Mouse (Mus musculus) lung, embryonic 14.5 days (tissue): ENCODE results near the gene Alpk3. TPM values are rescaled to one million over a fixed set of nuclear protein-coding genes. Genes with fewer than 3 reads are reported as not detected.
A peak's percentile ranks its signal among the peaks of the same experiment; 100 is the strongest.

ENCODE experiments used
- ATAC-seq: fragments of 200-750 bp; cut with Nextera tagmentation; 2 replicates; pipeline ENCODE4 v1.8.0; 2017; ENCODE audit warnings: mild to moderate bottlenecking, moderate TSS enrichment, moderate library complexity; ENCODE audit not compliant: insufficient read depth
- DNase-seq: peaks from one replicate; pipeline ENCODE4 v3.0.0-alpha.2; 2015
- H3K27ac ChIP-seq: fragments of 300-500 bp; sonication (generic); 2 replicates; pipeline ENCODE4 v1.5.1; 2014; ENCODE audit warnings: low read depth, mild to moderate bottlenecking, moderate library complexity
- H3K27me3 ChIP-seq: fragments of 300-500 bp; sonication (generic); 2 replicates; pipeline ENCODE4 v1.6.1; 2014; ENCODE audit warnings: low read length, control low read depth; ENCODE audit not compliant: insufficient read depth
- H3K36me3 ChIP-seq: fragments of 300-500 bp; sonication (generic); 2 replicates; pipeline ENCODE4 v1.6.1; 2014; ENCODE audit warnings: control low read depth; ENCODE audit not compliant: insufficient read depth
- H3K4me1 ChIP-seq: fragments of 300-500 bp; sonication (generic); 2 replicates; pipeline ENCODE4 v1.6.1; 2014; ENCODE audit warnings: antibody characterized with exemption, control low read depth; ENCODE audit not compliant: insufficient read depth
- H3K4me2 ChIP-seq: fragments of 300-500 bp; sonication (generic); 2 replicates; pipeline ENCODE4 v1.6.1; 2014; ENCODE audit warnings: mild to moderate bottlenecking
- H3K4me3 ChIP-seq: fragments of 300-500 bp; sonication (generic); 2 replicates; pipeline ENCODE4 v1.5.1; 2014; ENCODE audit warnings: low read depth, low read length
- H3K9ac ChIP-seq: fragments of 300-500 bp; sonication (generic); 2 replicates; pipeline ENCODE4 v1.6.1; 2014
- H3K9me3 ChIP-seq: fragments of 300-500 bp; sonication (generic); 2 replicates; pipeline ENCODE4 v1.6.1; 2016; ENCODE audit warnings: low read depth, low read length, control low read depth
- CTCF ChIP-seq: IDR thresholded peaks from 2 replicates; pipeline ENCODE4 v1.5.1; 2016; ENCODE audit warnings: antibody characterized with exemption, low read depth
- WGBS: fragments of 180-500 bp; shearing (Covaris S2); extraction: QIAGEN DNeasy Blood & Tissue Kit; methylation state at CpG from one replicate; pipeline ENCODE4 v1.1.7; 2014; 5-methylcytosine and 5-hydroxymethylcytosine counted together
- polyA plus RNA-seq: library from polyadenylated mRNA; unstranded; fragments of >200 nt; fragmentation: Nextera tagmentation; extraction: Ambion mirVana; gene quantifications from 2 replicates; pipeline ENCODE4 v1.2.1, GENCODE M21; 2014

The Alpk3 gene
- polyA plus RNA-seq, 1 experiment from 2014 or later, result 0.63 TPM

DNA sequence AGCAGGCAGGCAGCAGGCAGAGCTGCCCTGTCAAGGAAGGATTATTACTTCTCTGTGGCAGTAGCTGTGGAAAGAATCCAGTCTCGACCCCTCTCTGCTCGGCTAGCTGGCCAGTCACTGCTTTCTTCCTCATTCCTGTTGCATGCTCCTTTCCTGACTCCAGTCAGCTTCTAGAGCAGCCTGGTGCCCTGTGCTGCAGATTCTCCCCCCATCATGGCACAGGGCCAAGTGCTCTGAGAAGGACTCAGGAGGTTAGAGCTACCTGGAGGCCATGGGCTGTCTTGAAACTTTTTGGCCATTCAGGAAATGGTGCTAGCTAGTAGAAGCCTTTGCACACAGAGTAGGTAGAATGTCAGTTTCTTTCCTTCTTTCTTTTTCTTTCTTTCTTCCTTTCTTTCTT, 17.7 kb upstream of the Alpk3 start:
- H3K9ac ChIP-seq, result no peak overlapping the region
- TF ChIP-seq CTCF, result no peak
- no peak overlapping the region for H3K4me3 ChIP-seq
- H3K36me3 ChIP-seq, result peaks cover 92% of the 10 kb centered on the region
- ATAC-seq (no peak), DNase-seq (peak; percentile 24)
- no peak overlapping the region for H3K4me2 ChIP-seq
- no peaks in the 10 kb centered on the region for H3K4me1 ChIP-seq
- H3K9me3 ChIP-seq, result no peaks in the 10 kb centered on the region
- 75% methylated on average over 2 of the region's 2 CpGs for WGBS
- no peaks in the 10 kb centered on the region for H3K27me3 ChIP-seq
- no peak overlapping the region for H3K27ac ChIP-seq

DNA sequence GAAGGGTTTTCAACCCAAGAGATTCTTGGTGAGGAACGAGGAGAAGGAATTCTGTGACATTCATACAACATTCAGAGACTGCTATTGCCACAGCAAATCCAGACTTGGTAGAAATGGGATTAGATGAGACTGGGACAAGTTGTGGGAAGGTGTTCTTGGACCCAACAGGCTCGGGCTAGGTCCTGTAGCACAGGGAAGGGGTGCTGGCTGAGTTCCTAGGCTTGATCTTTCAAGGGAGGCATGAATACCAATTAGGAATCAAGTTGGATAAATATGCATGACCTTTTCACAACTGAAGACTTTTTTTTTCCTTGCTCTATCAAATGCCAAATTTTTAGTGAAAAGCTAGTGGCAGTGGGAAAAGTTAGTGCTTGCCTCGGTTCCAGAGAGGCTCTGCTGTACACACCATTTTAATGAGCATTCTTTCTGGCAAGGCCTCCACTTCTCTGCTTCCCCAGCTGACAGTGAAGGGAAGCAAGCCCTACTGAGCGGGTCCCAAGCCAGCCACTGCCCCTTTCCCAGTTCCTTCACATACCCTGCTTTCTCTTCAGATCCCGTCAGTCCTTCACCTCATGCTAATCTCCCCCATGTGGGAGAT, 14.3 kb upstream of the Alpk3 start:
- no peaks in the 10 kb centered on the region for H3K27me3 ChIP-seq
- 81% methylated on average over 5 of the region's 5 CpGs for WGBS
- no peaks in the 10 kb centered on the region for H3K9me3 ChIP-seq
- H3K27ac ChIP-seq, result no peak overlapping the region
- no peak overlapping the region for H3K4me2 ChIP-seq
- no peak for TF ChIP-seq CTCF
- H3K4me1 ChIP-seq, result no peaks in the 10 kb centered on the region
- DNase-seq (no peak), ATAC-seq (no peak)
- H3K36me3 ChIP-seq, result peaks cover 63% of the 10 kb centered on the region
- H3K4me3 ChIP-seq, result no peak overlapping the region
- H3K9ac ChIP-seq, result no peak overlapping the region

DNA sequence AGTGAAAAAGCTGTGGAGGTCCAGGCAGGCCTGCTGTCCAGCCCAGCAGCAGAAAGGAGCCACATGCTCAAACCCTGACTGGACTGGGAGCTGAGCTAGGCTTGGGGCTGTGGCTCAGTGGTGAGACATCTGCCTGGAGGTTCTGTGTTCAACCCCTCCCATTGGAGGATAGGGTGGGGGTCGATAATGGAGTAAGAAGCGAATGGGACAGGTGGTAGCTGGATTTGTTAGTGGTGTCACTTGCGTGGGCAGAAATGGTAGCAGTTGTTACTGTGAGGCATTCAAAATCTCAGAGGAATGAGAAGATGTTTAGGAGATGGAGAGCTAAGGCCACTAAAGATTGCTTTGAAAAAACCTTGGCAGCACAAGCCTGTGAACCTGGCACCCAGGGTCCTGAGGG, 9.6 kb upstream of the Alpk3 start:
- H3K27ac ChIP-seq, result no peak overlapping the region
- H3K36me3 ChIP-seq, result peaks cover 16% of the 10 kb centered on the region
- no peaks in the 10 kb centered on the region for H3K27me3 ChIP-seq
- H3K9me3 ChIP-seq, result no peaks in the 10 kb centered on the region
- no peak for TF ChIP-seq CTCF
- WGBS, result 81% methylated on average over 3 of the region's 3 CpGs
- no peak overlapping the region for H3K4me3 ChIP-seq
- H3K4me2 ChIP-seq, result no peak overlapping the region
- H3K4me1 ChIP-seq, result no peaks in the 10 kb centered on the region
- DNase-seq (no peak), ATAC-seq (no peak)
- no peak overlapping the region for H3K9ac ChIP-seq

DNA sequence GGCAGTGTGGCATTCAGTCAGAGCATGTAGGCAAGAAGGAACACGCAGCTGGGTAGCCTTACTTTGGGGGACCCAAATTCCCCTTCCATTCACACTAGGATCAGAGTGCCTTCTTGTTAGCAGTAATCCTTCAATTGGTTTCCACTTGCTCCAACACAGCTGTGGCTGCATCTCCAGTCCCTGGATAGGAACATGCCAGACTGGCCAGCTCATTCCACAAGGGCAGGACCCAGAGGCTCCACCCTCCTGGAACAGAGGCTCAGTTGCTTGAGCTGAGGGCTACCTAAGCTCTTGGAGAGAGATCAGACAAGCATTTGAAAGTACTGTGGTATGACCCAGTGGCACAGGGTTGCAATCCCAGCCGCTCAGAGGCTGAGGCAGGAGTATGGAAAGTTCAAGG, 8.9 kb upstream of the Alpk3 start:
- Histone ChIP-seq H3K4me1 (no peaks in the 10 kb centered on the region), H3K27ac (no peak overlapping the region), H3K9me3 (no peaks in the 10 kb centered on the region), H3K4me2 (no peak overlapping the region), H3K27me3 (no peaks in the 10 kb centered on the region), H3K9ac (no peak overlapping the region), H3K4me3 (no peak overlapping the region), H3K36me3 (peaks cover 9% of the 10 kb centered on the region)
- DNase-seq, result peak; percentile 5
- 81% methylated on average over 2 of the region's 2 CpGs for WGBS
- TF ChIP-seq CTCF, result no peak
- no peak for ATAC-seq

DNA sequence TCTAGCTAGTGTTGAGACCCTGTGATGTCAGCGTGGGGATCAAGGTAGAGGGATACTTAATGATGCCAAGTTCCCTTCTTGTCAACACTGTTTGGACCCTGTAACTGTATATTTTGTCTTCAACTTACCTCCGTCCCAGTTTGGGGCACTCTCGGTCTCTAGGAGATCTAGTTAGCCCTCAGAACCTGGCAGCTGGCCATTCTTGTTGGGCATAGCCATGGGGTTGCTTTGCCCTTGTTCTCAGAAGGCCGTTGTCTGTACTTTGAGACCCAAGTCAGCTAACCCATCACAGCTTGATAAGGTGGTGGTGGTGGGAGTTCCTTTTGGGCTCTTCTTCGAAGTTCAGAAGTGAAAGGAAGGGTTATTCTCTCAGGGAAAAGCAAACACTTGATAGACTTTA, 7.4 kb upstream of the Alpk3 start:
- H3K36me3 ChIP-seq, result no peaks in the 10 kb centered on the region
- 62% methylated on average over 5 of the region's 5 CpGs for WGBS

DNA sequence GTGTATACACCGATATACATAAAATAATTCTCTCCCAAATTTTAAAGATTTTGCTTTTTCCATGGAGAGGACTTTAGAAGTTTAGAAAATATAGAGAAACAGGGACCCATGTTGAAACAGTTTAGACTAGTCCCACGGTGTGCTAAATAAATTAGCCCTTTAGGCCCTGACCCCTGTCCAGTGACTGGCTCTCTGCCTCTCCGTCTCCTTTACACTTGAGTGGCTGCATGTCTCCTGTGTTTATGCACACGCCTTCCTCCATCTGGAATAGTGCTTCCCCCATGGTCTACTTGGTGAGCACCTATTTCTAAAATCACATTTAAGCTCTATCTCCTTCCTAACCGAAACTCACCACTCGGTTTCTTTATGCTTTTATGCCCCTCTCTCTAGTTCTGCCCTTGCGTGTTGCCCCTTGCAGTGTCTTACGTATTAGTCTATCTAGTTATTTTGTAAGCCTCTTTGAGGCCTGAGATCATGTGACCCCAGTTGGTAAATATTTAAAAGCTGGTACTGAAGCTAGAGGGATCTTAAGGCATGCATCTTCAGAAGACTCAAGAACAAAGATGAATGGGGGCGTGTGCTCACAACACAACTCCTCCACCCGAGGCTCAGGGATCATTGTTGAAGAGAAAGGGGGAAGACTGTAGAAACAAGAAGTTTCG, 1.6 kb upstream of the Alpk3 start:
- no peak overlapping the region for H3K9ac ChIP-seq
- WGBS, result 41% methylated on average over 11 of the region's 11 CpGs
- H3K4me2 ChIP-seq, result no peak overlapping the region
- H3K27ac ChIP-seq, result no peak overlapping the region
- H3K36me3 ChIP-seq, result no peaks in the 10 kb centered on the region
- no peak for ATAC-seq
- TF ChIP-seq CTCF, result no peak
- peak; percentile 5 for DNase-seq
- no peak overlapping the region for H3K4me3 ChIP-seq
- H3K4me1 ChIP-seq, result peaks cover 28% of the 10 kb centered on the region
- no peaks in the 10 kb centered on the region for H3K27me3 ChIP-seq
- no peaks in the 10 kb centered on the region for H3K9me3 ChIP-seq

More for the DNA sequence above, 7.4 kb upstream of the Alpk3 start:
- H3K9ac ChIP-seq, result no peak overlapping the region
- no peaks in the 10 kb centered on the region for H3K4me1 ChIP-seq
- no peaks in the 10 kb centered on the region for H3K27me3 ChIP-seq
- H3K27ac ChIP-seq, result no peak overlapping the region
- ATAC-seq (no peak), DNase-seq (no peak)
- H3K4me3 ChIP-seq, result no peak overlapping the region
- H3K4me2 ChIP-seq, result no peak overlapping the region
- no peak for TF ChIP-seq CTCF
- no peaks in the 10 kb centered on the region for H3K9me3 ChIP-seq

DNA sequence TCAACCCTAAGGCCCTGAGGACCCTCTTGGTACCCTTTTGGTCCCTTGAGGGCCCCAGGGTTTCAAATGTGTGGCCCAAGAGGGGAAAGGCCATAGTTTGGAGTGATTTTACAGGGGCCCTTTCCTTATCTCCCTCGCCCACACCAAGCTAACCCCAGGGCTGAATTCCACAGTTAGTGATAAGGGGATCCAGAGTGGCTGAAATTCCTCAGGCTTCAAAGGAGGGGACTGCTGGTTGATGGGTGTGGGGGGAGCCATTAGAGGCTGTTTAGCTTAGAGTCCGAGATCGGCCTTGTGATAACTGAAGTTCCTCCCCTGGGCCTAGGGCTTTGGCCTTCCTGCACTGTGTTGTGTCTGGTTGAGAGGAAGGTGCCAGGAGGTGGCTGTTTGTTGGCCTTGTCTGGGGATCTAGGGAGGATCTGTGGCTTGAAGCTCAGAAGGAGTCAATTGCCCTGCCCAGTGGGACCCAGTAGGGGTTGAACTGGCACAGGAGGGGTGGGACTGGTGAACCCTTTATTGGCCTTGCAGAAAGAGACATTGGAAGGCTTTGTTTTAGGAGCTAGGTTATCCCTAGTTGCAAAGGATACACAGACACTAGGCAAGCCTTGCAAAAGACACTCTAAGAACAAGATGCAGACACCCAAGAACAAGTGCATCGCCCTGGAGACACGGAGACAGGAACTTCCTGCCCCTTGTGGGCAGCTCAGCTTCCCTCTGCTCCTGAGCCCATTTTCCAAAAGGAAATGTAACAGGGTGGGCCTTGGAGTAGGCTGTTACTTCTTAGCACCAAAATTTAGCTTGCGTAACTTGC, 706 bp downstream of the Alpk3 start:
- no peaks in the 10 kb centered on the region for H3K27me3 ChIP-seq
- no peak overlapping the region for H3K4me3 ChIP-seq
- ATAC-seq (peak; percentile 63; the same call in 1 of the 2 replicates), DNase-seq (peak; percentile 53)
- WGBS, result 41% methylated on average over 6 of the region's 6 CpGs
- peak overlapping the region; percentile 81 for H3K27ac ChIP-seq
- H3K4me1 ChIP-seq, result peaks cover 28% of the 10 kb centered on the region
- peak overlapping the region; percentile 46 for H3K4me2 ChIP-seq
- H3K9me3 ChIP-seq, result no peaks in the 10 kb centered on the region
- peak overlapping the region; percentile 32 for H3K9ac ChIP-seq
- no peak for TF ChIP-seq CTCF
- no peaks in the 10 kb centered on the region for H3K36me3 ChIP-seq
